Mouse (Mus musculus) embryo, embryonic 10.5 days (tissue): ENCODE data around the gene Urm1.
A peak's percentile ranks its signal among the peaks of the same experiment; 100 is the strongest.

Source experiments
- DNase-seq: peaks from one replicate; pipeline ENCODE4 v3.0.0-alpha.2; 2015; ENCODE audit warnings: low spot score

Urm1 gene

GRCm38 (mm10) chr2:29827709-29828024, 7.8 kb downstream of the Urm1 start:
- no peak for DNase-seq

GRCm38 (mm10) chr2:29831106-29831505, 11.2 kb downstream of the Urm1 start:
- no peak for DNase-seq

- DNase-seq, result no peak
These were observed 13.9 kb downstream of the Urm1 start for GRCm38 (mm10) chr2:29833796-29834195.

- peak; percentile 72 for DNase-seq
These were observed 15.6 kb downstream of the Urm1 start for GRCm38 (mm10) chr2:29835391-29835899.

GRCm38 (mm10) chr2:29839460-29839859, 19.6 kb downstream of the Urm1 start:
- DNase-seq, result peak; percentile 86

GRCm38 (mm10) chr2:29843231-29844105, 23.6 kb downstream of the Urm1 start:
- DNase-seq, result peak; percentile 79

GRCm38 (mm10) chr2:29844115-29844514, 24.2 kb downstream of the Urm1 start:
- DNase-seq, result no peak

- DNase-seq, result no peak
These were observed 24.8 kb downstream of the Urm1 start for GRCm38 (mm10) chr2:29844661-29845060.

GRCm38 (mm10) chr2:29845636-29846035, 25.8 kb downstream of the Urm1 start:
- peak; percentile 55 for DNase-seq

GRCm38 (mm10) chr2:29846061-29846853, 26.4 kb downstream of the Urm1 start:
- peak; percentile 85 for DNase-seq

- DNase-seq, result peak; percentile 56
These were observed 27.0 kb downstream of the Urm1 start for GRCm38 (mm10) chr2:29846911-29847310.

- DNase-seq, result no peak
These were observed 29.2 kb downstream of the Urm1 start for GRCm38 (mm10) chr2:29849041-29849440.

- DNase-seq, result peak; percentile 55
These were observed 30.1 kb downstream of the Urm1 start for GRCm38 (mm10) chr2:29849841-29850480.

- peak; percentile 74 for DNase-seq
These were observed 33.1 kb downstream of the Urm1 start for GRCm38 (mm10) chr2:29852957-29853485.

GRCm38 (mm10) chr2:29853736-29854135, 33.9 kb downstream of the Urm1 start:
- DNase-seq, result no peak

- DNase-seq, result peak; percentile 46
These were observed 35.8 kb downstream of the Urm1 start for GRCm38 (mm10) chr2:29855585-29856210.

- DNase-seq, result peak; percentile 88
These were observed 36.8 kb downstream of the Urm1 start for GRCm38 (mm10) chr2:29856451-29857260.

- DNase-seq, result no peak
These were observed 37.5 kb downstream of the Urm1 start for GRCm38 (mm10) chr2:29857341-29857740.

GRCm38 (mm10) chr2:29857967-29858366, 38.1 kb downstream of the Urm1 start:
- no peak for DNase-seq

- peak; percentile 92 for DNase-seq
These were observed 39.0 kb downstream of the Urm1 start for GRCm38 (mm10) chr2:29858748-29859473.
